Mouse (Mus musculus): ENCODE data around the gene Ifi206.
"Not testable (repeated sequence)": the region's sequence is repeated elsewhere in the genome, so short reads cannot be mapped to it uniquely, and the experiment has no call there.

The Ifi206 gene

GRCm38 (mm10) chr1:173490812-173491480 lies at the start of gene Ifi206:
TSS of gene Ifi206 (minus strand) at chr1:173491041.
- peak; percentile 75 to 78 for DNase-seq (ENCODE audit: low spot score in 2 of 2)

GRCm38 (mm10) chr1:173535791-173536190 lies 45.0 kb upstream of the Ifi206 start, which contains the start of gene Ifi214:
TSS of gene Ifi214 (minus strand) at chr1:173535957.
- peak; percentile 67 to 71 for DNase-seq (ENCODE audit: low spot score in 2 of 2)

- no peak for DNase-seq (ENCODE audit: low spot score in 2 of 2)
These were observed 30.6 kb upstream of the Ifi206 start for GRCm38 (mm10) chr1:173521452-173521851.

- not testable (repeated sequence) for DNase-seq (ENCODE audit: low spot score in 2 of 2)
These were observed 19.8 kb upstream of the Ifi206 start for GRCm38 (mm10) chr1:173510595-173510994.

- DNase-seq (ENCODE audit: low spot score in 2 of 2), result not testable (repeated sequence)
These were observed 642 bp upstream of the Ifi206 start for GRCm38 (mm10) chr1:173491483-173491882.

- not testable (repeated sequence) for DNase-seq (ENCODE audit: low spot score in 2 of 2)
These were observed 9.7 kb downstream of the Ifi206 start for GRCm38 (mm10) chr1:173481182-173481574.

GRCm38 (mm10) chr1:173480399-173481181 lies 10.3 kb downstream of the Ifi206 start:
- not testable (repeated sequence) for DNase-seq (ENCODE audit: low spot score in 2 of 2)

- no peak for DNase-seq (ENCODE audit: low spot score in 2 of 2)
These were observed 34.1 kb downstream of the Ifi206 start for GRCm38 (mm10) chr1:173456761-173457160.

- peak; percentile 35 to 46 for DNase-seq (ENCODE audit: low spot score in 2 of 2)
These were observed 34.6 kb downstream of the Ifi206 start for GRCm38 (mm10) chr1:173456139-173456754.

- no peak for DNase-seq (ENCODE audit: low spot score in 2 of 2)
These were observed 39.2 kb downstream of the Ifi206 start for GRCm38 (mm10) chr1:173451665-173452064.

- DNase-seq (ENCODE audit: low spot score in 2 of 2), result no peak
These were observed 40.2 kb downstream of the Ifi206 start for GRCm38 (mm10) chr1:173450621-173451020.

GRCm38 (mm10) chr1:173447067-173447466 lies 43.8 kb downstream of the Ifi206 start:
- DNase-seq (ENCODE audit: low spot score in 2 of 2), result no peak

GRCm38 (mm10) chr1:173443061-173443460 lies 47.8 kb downstream of the Ifi206 start:
- no peak for DNase-seq (ENCODE audit: low spot score in 2 of 2)

- DNase-seq (ENCODE audit: low spot score in 2 of 2), result peak; percentile 48 to 58
These were observed 49.6 kb downstream of the Ifi206 start for GRCm38 (mm10) chr1:173441210-173441609.

- DNase-seq (ENCODE audit: low spot score in 2 of 2), result peak; percentile 36 to 47
These were observed 50.2 kb downstream of the Ifi206 start for GRCm38 (mm10) chr1:173440681-173441080.

GRCm38 (mm10) chr1:173437161-173437953 lies 53.5 kb downstream of the Ifi206 start:
- peak; percentile 46 to 48 for DNase-seq (ENCODE audit: low spot score in 2 of 2)

GRCm38 (mm10) chr1:173432411-173432810 lies 58.4 kb downstream of the Ifi206 start:
- peak in 1 of 2 experiments; percentile 16 for DNase-seq (ENCODE audit: low spot score in 2 of 2)

- peak in 1 of 2 experiments; percentile 49 for DNase-seq (ENCODE audit: low spot score in 2 of 2)
These were observed 60.7 kb downstream of the Ifi206 start for GRCm38 (mm10) chr1:173429995-173430699.

GRCm38 (mm10) chr1:173427385-173427784 lies 63.5 kb downstream of the Ifi206 start:
- DNase-seq (ENCODE audit: low spot score in 2 of 2), result no peak

GRCm38 (mm10) chr1:173426345-173426744 lies 64.5 kb downstream of the Ifi206 start:
- no peak for DNase-seq (ENCODE audit: low spot score in 2 of 2)

- peak; percentile 82 to 85 for DNase-seq (ENCODE audit: low spot score in 2 of 2)
These were observed 70.5 kb downstream of the Ifi206 start for GRCm38 (mm10) chr1:173420374-173420773.
